Mouse (Mus musculus): ENCODE results near the gene Cdc42bpb. TPM values are rescaled to one million over a fixed set of nuclear protein-coding genes. Genes with fewer than 3 reads are reported as not detected.

Cdc42bpb gene
- polyA plus RNA-seq, 1 experiment from 2014 or later: 44.9 TPM

- H3K36me3 ChIP-seq (replicated peaks): peaks cover 4% of the 10 kb centered on the region; the same call in 1 of the 2 replicates
Measured at GRCm38 (mm10) chr12:111245070-111245469, 132.4 kb downstream of the Cdc42bpb start.

GRCm38 (mm10) chr12:111243733-111244132 is 133.8 kb downstream of the Cdc42bpb start:
- no peak overlapping the region for H3K27ac ChIP-seq
- H3K4me1 ChIP-seq: no peaks in the 10 kb centered on the region
- ATAC-seq (replicated peaks): no peak
- H3K27me3 ChIP-seq (replicated peaks): no peaks in the 10 kb centered on the region
- H3K4me2 ChIP-seq: no peak overlapping the region
- no peak overlapping the region for H3K4me3 ChIP-seq
- 93% methylated on average over 12 of the region's 12 CpGs for WGBS
- H3K9ac ChIP-seq: no peak overlapping the region
- H3K9me3 ChIP-seq: no peaks in the 10 kb centered on the region
- peaks cover 4% of the 10 kb centered on the region; the same call in 1 of the 2 replicates for H3K36me3 ChIP-seq (replicated peaks)

More at GRCm38 (mm10) chr12:111245070-111245469, 132.4 kb downstream of the Cdc42bpb start:
- Histone ChIP-seq H3K4me3 (no peak overlapping the region), H3K4me2 (no peak overlapping the region), H3K4me1 (no peaks in the 10 kb centered on the region), H3K27ac (no peak overlapping the region), H3K27me3 (replicated peaks) (no peaks in the 10 kb centered on the region), H3K9ac (no peak overlapping the region), H3K9me3 (no peaks in the 10 kb centered on the region)
- WGBS: 73% methylated on average over 6 of the region's 6 CpGs
- no peak for ATAC-seq (replicated peaks)

Other genes starting within 250 kb of the Cdc42bpb start
- gene Traf3, start 211.3 kb downstream of the Cdc42bpb start, polyA plus RNA-seq (2015; fragmentation: Nextera tagmentation; extraction: Ambion mirVana): 20.7 and 20.8 TPM in 2 replicates
- gene 4930595D18Rik, start 193.2 kb downstream of the Cdc42bpb start, polyA plus RNA-seq (2015; fragmentation: Nextera tagmentation; extraction: Ambion mirVana): 0.21 TPM in 1 of 2 replicates, not detected in the other
- 13.9 and 16.4 TPM in 2 replicates for gene Amn, start 106.6 kb downstream of the Cdc42bpb start, polyA plus RNA-seq (2015; fragmentation: Nextera tagmentation; extraction: Ambion mirVana)
- gene Lbhd2, start 29.1 kb upstream of the Cdc42bpb start, polyA plus RNA-seq (2015; fragmentation: Nextera tagmentation; extraction: Ambion mirVana): 3.2 and 3.5 TPM in 2 replicates
- gene Exoc3l4, start 39.3 kb upstream of the Cdc42bpb start, polyA plus RNA-seq (2015; fragmentation: Nextera tagmentation; extraction: Ambion mirVana): 1.9 and 2.8 TPM in 2 replicates
- gene Tnfaip2, start 64.8 kb upstream of the Cdc42bpb start, polyA plus RNA-seq (2015; fragmentation: Nextera tagmentation; extraction: Ambion mirVana): 0.38 and 1.3 TPM in 2 replicates
- 1.6 and 1.8 TPM in 2 replicates for gene Gm266, start 108.1 kb upstream of the Cdc42bpb start, polyA plus RNA-seq (2015; fragmentation: Nextera tagmentation; extraction: Ambion mirVana)
- gene Eif5, start 160.3 kb upstream of the Cdc42bpb start, polyA plus RNA-seq (2015; fragmentation: Nextera tagmentation; extraction: Ambion mirVana): 475 and 505 TPM in 2 replicates
- 53.1 and 55.4 TPM in 2 replicates for gene Mark3, start 196.8 kb upstream of the Cdc42bpb start, polyA plus RNA-seq (2015; fragmentation: Nextera tagmentation; extraction: Ambion mirVana)